Mouse (Mus musculus) limb, embryonic 14.5 days (tissue): Measurements from ENCODE around the gene Rpl27a. TPM values are rescaled to one million over a fixed set of nuclear protein-coding genes. Genes with fewer than 3 reads are reported as not detected.

Experiments used
- ATAC-seq: fragments of 200-750 bp; cut with Nextera tagmentation; 2 replicates; pipeline ENCODE4 v1.8.0; 2017; ENCODE audit warnings: low read depth, moderate number of reproducible peaks, moderate TSS enrichment; ENCODE audit not compliant: low FRiP score
- DNase-seq: peaks from one replicate; pipeline ENCODE4 v3.0.0-alpha.2; 2015; ENCODE audit warnings: low spot score
- H3K27ac ChIP-seq: fragments of 300-500 bp; sonication (generic); replicated peaks from 2 replicates; pipeline ENCODE4 v1.5.1; 2014; ENCODE audit warnings: low read depth, mild to moderate bottlenecking, low read length, moderate library complexity, mixed read lengths
- H3K27me3 ChIP-seq: fragments of 300-500 bp; sonication (generic); 2 replicates; pipeline ENCODE4 v1.6.1; 2014; ENCODE audit warnings: low read length, mixed read lengths; ENCODE audit not compliant: control insufficient read depth, insufficient read depth
- H3K36me3 ChIP-seq: fragments of 300-500 bp; sonication (generic); 2 replicates; pipeline ENCODE4 v1.6.1; 2014; ENCODE audit warnings: mild to moderate bottlenecking, low read length, moderate library complexity, mixed read lengths; ENCODE audit not compliant: control insufficient read depth, insufficient read depth
- H3K4me1 ChIP-seq: fragments of 300-500 bp; sonication (generic); 2 replicates; pipeline ENCODE4 v1.6.1; 2014; ENCODE audit warnings: antibody characterized with exemption, low read length, mixed read lengths; ENCODE audit not compliant: control insufficient read depth, insufficient read depth
- H3K4me2 ChIP-seq: fragments of 300-500 bp; sonication (generic); replicated peaks from 2 replicates; pipeline ENCODE4 v1.6.1; 2014; ENCODE audit warnings: low read depth, mild to moderate bottlenecking, low read length, moderate library complexity; ENCODE audit not compliant: severe bottlenecking
- H3K4me3 ChIP-seq: fragments of 300-500 bp; sonication (generic); replicated peaks from 2 replicates; pipeline ENCODE4 v1.5.1; 2014; ENCODE audit warnings: low read length
- H3K9ac ChIP-seq: fragments of 300-500 bp; sonication (generic); 2 replicates; pipeline ENCODE4 v1.6.1; 2014; ENCODE audit warnings: mild to moderate bottlenecking, low read depth, low read length, moderate library complexity; ENCODE audit not compliant: severe bottlenecking
- H3K9me3 ChIP-seq: fragments of 300-500 bp; sonication (generic); 2 replicates; pipeline ENCODE4 v1.6.1; 2016; ENCODE audit warnings: low read length; ENCODE audit not compliant: control insufficient read depth
- POLR2A ChIP-seq: fragments of 200-500 bp; IDR thresholded peaks from 2 replicates; pipeline ENCODE4 v1.8.0; 2012; ENCODE audit warnings: inconsistent platforms, mild to moderate bottlenecking, moderate library complexity, borderline replicate concordance; ENCODE audit not compliant: insufficient read depth, insufficient read length; ENCODE audit errors: extremely low read depth
- WGBS: fragments of 180-500 bp; shearing (Covaris S2); extraction: QIAGEN DNeasy Blood & Tissue Kit; methylation state at CpG from one replicate; pipeline ENCODE4 v1.1.7; 2014; 5-methylcytosine and 5-hydroxymethylcytosine counted together
- microRNA-seq: library from miRNA; unstranded; fragments of <30 nt; microRNA quantifications from one replicate; pipeline ENCODE4, GENCODE M21; 2016
- polyA plus RNA-seq, 2 experiments: library from polyadenylated mRNA; depleted of rRNA in 1 of 2; stranded (reverse) in 1 of 2; unstranded in 1 of 2; fragments of >200 nt; fragmentation: Nextera tagmentation in 1 of 2; extraction: Ambion mirVana in 1 of 2; gene quantifications; 2 replicates each; pipeline versions ENCODE4 v1.2.1 to v1.2.3; 2012 to 2014

Gene Rpl27a
- polyA plus RNA-seq, 2 experiments, result 165 to 923 TPM

DNA sequence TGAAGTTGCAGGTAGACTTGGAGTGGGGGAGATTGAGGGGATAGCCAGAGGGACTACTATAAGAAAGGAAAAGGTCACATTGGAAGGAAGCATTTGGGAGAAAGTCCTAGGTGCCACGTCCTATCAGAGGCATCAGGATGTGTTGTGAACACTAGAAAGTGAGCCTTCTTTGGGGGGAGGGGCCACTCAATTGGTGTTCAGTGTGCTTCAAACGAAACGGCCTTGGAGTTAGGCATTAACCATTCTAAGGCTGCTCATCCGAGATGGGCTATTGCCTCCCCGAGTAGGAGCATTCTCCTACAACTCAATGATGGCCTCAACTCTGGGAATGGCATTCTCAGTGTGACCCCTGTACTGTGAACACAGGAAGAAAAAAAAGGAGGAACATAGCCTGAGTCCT is 43.7 kb downstream of the Rpl27a start:
- H3K36me3 ChIP-seq, result 0 out of 2 replicates have a peak, but pooled peaks cover 4% of the 10 kb centered on the region
- H3K4me1 ChIP-seq, result 0 out of 2 replicates have a peak, but pooled peaks cover 2% of the 10 kb centered on the region
- no peak overlapping the region for H3K27ac ChIP-seq
- ATAC-seq, result no peak
- no peak for TF ChIP-seq POLR2A
- H3K4me3 ChIP-seq, result no peak overlapping the region
- 68% methylated on average over 5 of the region's 5 CpGs for WGBS
- no peak overlapping the region for H3K4me2 ChIP-seq
- H3K9me3 ChIP-seq, result no peaks in the 10 kb centered on the region
- no peak overlapping the region for H3K9ac ChIP-seq
- H3K27me3 ChIP-seq, result no peaks in the 10 kb centered on the region
- no peak for DNase-seq

DNA sequence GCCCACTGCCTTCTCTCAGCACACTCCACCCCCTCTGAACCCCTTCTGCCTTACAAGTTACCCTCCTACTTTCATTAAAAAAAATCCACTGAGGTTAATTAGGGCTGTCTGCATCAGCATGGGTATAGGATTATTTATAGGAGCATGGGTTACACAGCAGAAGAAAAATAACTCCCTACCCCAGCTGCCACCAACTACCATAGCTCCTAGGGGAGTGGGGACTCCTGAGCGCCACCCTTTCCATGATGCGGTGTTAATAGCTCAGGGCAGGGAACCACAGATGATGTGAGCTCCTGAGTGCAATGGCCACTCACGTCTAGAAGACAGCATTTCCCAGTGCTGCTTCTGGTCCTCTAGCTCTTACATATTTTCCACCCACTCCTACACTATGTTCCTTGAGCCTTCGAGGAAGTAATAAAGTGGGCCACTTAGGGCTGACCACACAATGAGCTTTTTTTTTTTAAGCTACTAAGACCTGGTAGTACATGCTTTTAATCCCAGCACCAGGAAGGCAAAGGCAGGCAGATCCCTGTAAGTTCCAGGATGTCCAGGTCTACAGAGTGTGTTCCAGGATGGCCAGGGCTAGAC is 44.9 kb downstream of the Rpl27a start:
- Histone ChIP-seq H3K4me1 (0 out of 2 replicates have a peak, but pooled peaks cover 2% of the 10 kb centered on the region), H3K27me3 (no peaks in the 10 kb centered on the region), H3K4me2 (no peak overlapping the region), H3K9ac (no peak overlapping the region), H3K27ac (no peak overlapping the region), H3K4me3 (no peak overlapping the region), H3K36me3 (peaks cover 11% of the 10 kb centered on the region; the same call in 1 of the 2 replicates), H3K9me3 (no peaks in the 10 kb centered on the region)
- 55% methylated on average over 4 of the region's 4 CpGs for whole genome bisulfite sequencing
- DNase-seq (no peak), ATAC-seq (no peak)
- no peak for TF ChIP-seq POLR2A

DNA sequence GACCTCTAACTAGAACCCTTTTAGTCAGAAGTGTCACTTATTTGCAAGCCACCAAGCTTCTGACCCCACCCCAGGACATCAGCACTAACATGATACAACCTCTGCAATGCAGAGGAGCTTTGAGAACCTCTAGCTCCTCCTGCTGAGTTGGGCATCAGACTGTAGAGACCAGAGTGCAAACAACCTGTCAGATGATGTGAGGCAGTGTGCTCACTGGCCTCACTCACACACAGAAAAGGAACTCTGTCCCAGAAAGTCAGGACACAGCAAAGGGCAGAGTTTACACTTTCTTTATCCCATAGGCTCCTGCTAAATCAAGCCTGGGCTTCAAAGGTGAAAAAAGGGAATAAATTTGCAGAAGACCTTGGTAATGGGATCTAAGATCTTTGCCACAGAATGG is 47.4 kb downstream of the Rpl27a start:
- Histone ChIP-seq H3K9me3 (no peaks in the 10 kb centered on the region), H3K4me2 (no peak overlapping the region), H3K4me1 (0 out of 2 replicates have a peak, but pooled peaks cover 2% of the 10 kb centered on the region), H3K36me3 (peaks cover 16% of the 10 kb centered on the region; the same call in 1 of the 2 replicates), H3K9ac (no peak overlapping the region), H3K4me3 (no peak overlapping the region), H3K27me3 (no peaks in the 10 kb centered on the region), H3K27ac (no peak overlapping the region)
- ATAC-seq (no peak), DNase-seq (no peak)
- no peak for TF ChIP-seq POLR2A

DNA sequence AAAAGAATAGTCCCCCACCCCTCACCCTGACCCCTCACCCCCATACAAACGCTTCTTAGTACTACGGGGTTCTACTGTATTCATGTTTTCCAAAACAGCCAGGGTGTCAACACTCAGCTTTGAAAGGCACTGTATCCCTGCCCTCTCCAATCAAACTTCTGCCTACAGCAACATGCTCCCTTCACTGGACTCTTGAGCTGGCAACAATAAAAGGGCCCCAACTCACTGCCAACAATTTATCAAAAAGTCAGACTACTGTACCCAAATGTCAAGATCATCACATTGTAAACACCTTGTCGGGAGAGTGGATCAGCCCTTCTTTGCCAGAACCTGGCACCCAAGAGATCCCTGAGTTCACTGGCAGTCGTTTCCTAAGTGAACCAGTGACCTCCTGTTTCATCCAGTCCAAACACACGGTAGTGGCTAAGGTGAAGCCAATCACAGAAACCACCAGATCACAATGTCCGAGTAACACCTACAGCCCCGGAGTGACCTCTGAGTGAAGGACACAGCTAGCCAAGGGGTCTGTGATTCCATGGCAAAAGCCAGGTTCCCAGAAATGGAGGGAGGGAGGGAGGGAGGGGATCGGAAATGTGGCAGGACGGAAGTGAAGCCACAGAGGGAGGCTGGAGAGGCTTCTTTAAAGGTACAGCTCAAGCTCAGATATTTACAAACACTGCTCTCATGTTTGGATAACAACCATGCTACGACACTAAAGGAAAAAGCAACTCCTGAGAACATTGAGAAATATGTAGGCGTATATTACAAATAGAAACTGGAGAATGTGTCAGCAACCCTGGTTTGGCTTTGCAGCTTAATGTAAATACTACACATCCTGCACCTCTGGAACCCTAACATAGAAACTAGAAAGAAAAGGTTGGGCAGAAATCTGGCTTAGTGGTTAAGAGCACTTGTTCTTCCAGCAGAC is 48.2 kb downstream of the Rpl27a start:
- Histone ChIP-seq H3K27me3 (no peaks in the 10 kb centered on the region), H3K4me1 (0 out of 2 replicates have a peak, but pooled peaks cover 2% of the 10 kb centered on the region), H3K36me3 (peaks cover 16% of the 10 kb centered on the region; the same call in 1 of the 2 replicates), H3K27ac (no peak overlapping the region), H3K9me3 (no peaks in the 10 kb centered on the region), H3K9ac (no peak overlapping the region), H3K4me2 (no peak overlapping the region), H3K4me3 (no peak overlapping the region)
- ATAC-seq, result no peak
- no peak for DNase-seq
- no peak for TF ChIP-seq POLR2A
- WGBS, result 77% methylated on average over 11 of the region's 11 CpGs

DNA sequence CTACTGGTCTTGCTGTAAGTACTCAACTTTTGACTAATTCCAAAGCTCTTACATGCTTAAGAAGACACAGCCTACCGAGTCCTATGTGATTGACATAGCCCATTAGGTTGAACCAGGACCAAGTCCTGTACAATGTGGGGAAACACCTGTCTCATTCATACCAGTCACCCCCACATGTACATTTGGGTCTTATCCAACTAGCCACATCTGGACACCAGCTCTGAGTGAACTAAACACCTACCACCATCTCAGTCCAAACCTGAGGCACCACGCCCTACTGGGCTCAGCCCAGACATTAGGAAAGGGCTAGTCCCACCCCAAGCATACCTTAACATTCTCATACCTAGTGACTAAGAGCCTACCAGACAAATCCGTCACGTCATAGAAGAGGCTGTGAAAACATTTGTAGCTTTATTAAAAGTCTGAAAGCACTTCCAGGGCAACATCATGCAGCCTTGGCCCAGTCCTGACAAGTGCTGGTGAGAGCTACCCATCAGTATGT is 49.5 kb downstream of the Rpl27a start:
- ATAC-seq (no peak), DNase-seq (no peak)
- Histone ChIP-seq H3K4me2 (no peak overlapping the region), H3K27me3 (no peaks in the 10 kb centered on the region), H3K4me1 (0 out of 2 replicates have a peak, but pooled peaks cover 2% of the 10 kb centered on the region), H3K9ac (no peak overlapping the region), H3K36me3 (peaks cover 16% of the 10 kb centered on the region; the same call in 1 of the 2 replicates), H3K9me3 (no peaks in the 10 kb centered on the region), H3K27ac (no peak overlapping the region), H3K4me3 (no peak overlapping the region)
- no peak for TF ChIP-seq POLR2A
- WGBS, result 84% methylated on average over 4 of the region's 4 CpGs

Small RNA genes lying within 50 kb of the gene (microRNA-seq; reads per million reads assigned to microRNA genes)
- gene Gm47284, result not detected

Other genes with a start within 250 kb of the Rpl27a start
- gene Stk33, start 80.1 kb upstream of the Rpl27a start, polyA plus RNA-seq (2012; rRNA removed), result 1.3 and 1.7 TPM in 2 replicates
- 1.2 and 1.7 TPM in 2 replicates for gene Stk33, start 80.1 kb upstream of the Rpl27a start, polyA plus RNA-seq (2014; fragmentation: Nextera tagmentation; extraction: Ambion mirVana)
- 0.11 and 0.13 TPM in 2 replicates for gene Trim66, start 11.0 kb upstream of the Rpl27a start, polyA plus RNA-seq (2012; rRNA removed)
- gene Trim66, start 11.0 kb upstream of the Rpl27a start, polyA plus RNA-seq (2014; fragmentation: Nextera tagmentation; extraction: Ambion mirVana), result 0.04 TPM in 2 replicates
- 56.3 and 57.0 TPM in 2 replicates for gene St5, start 184.5 kb downstream of the Rpl27a start, polyA plus RNA-seq (2012; rRNA removed)
- 45.0 and 52.1 TPM in 2 replicates for gene St5, start 184.5 kb downstream of the Rpl27a start, polyA plus RNA-seq (2014; fragmentation: Nextera tagmentation; extraction: Ambion mirVana)
- gene Akip1, start 184.5 kb downstream of the Rpl27a start, polyA plus RNA-seq (2012; rRNA removed), result 20.4 and 25.5 TPM in 2 replicates
- gene Akip1, start 184.5 kb downstream of the Rpl27a start, polyA plus RNA-seq (2014; fragmentation: Nextera tagmentation; extraction: Ambion mirVana), result 33.8 and 39.0 TPM in 2 replicates
- 0.10 and 0.14 TPM in 2 replicates for gene BC051019, start 204.7 kb downstream of the Rpl27a start, polyA plus RNA-seq (2012; rRNA removed)
- gene BC051019, start 204.7 kb downstream of the Rpl27a start, polyA plus RNA-seq (2014; fragmentation: Nextera tagmentation; extraction: Ambion mirVana), result 0.15 TPM in 2 replicates
- not detected in 2 replicates for gene Ascl3, start 212.6 kb downstream of the Rpl27a start, polyA plus RNA-seq (2012; rRNA removed)
- gene Ascl3, start 212.6 kb downstream of the Rpl27a start, polyA plus RNA-seq (2014; fragmentation: Nextera tagmentation; extraction: Ambion mirVana), result not detected in 2 replicates
- 36.6 and 38.2 TPM in 2 replicates for gene Tmem9b, start 233.7 kb downstream of the Rpl27a start, polyA plus RNA-seq (2012; rRNA removed)
- 64.2 and 69.2 TPM in 2 replicates for gene Tmem9b, start 233.7 kb downstream of the Rpl27a start, polyA plus RNA-seq (2014; fragmentation: Nextera tagmentation; extraction: Ambion mirVana)